Mouse (Mus musculus): ENCODE measurements around the gene Rapgef1.
"Not testable (repeated sequence)": the region's sequence is repeated elsewhere in the genome, so short reads cannot be mapped to it uniquely, and the experiment has no call there.

The Rapgef1 gene

GRCm38 (mm10) chr2:29747852-29748251 lies 128.3 kb downstream of the Rapgef1 start:
- no peak for DNase-seq

GRCm38 (mm10) chr2:29748499-29748898 lies 129.0 kb downstream of the Rapgef1 start:
- no peak for DNase-seq

GRCm38 (mm10) chr2:29751497-29751896 lies 132.0 kb downstream of the Rapgef1 start, which contains the start of gene Gm13420:
TSS of gene Gm13420 (minus strand) at chr2:29751685.
- DNase-seq, result peak; percentile 76 to 79

GRCm38 (mm10) chr2:29752397-29752796 lies 132.9 kb downstream of the Rapgef1 start:
- no peak for DNase-seq

GRCm38 (mm10) chr2:29755693-29756092 lies 136.2 kb downstream of the Rapgef1 start:
- DNase-seq, result no peak

GRCm38 (mm10) chr2:29764831-29765230 lies 145.3 kb downstream of the Rapgef1 start:
- DNase-seq, result peak; percentile 50 to 73

GRCm38 (mm10) chr2:29767976-29768709 lies 148.6 kb downstream of the Rapgef1 start:
- DNase-seq, result peak; percentile 50 to 68

GRCm38 (mm10) chr2:29768901-29769300 lies 149.4 kb downstream of the Rapgef1 start:
- no peak for DNase-seq

GRCm38 (mm10) chr2:29770162-29770561 lies 150.6 kb downstream of the Rapgef1 start:
- no peak for DNase-seq

- no peak for DNase-seq
Measured at GRCm38 (mm10) chr2:29771611-29772461, 152.3 kb downstream of the Rapgef1 start.

GRCm38 (mm10) chr2:29773323-29773722 lies 153.8 kb downstream of the Rapgef1 start:
- DNase-seq, result no peak

GRCm38 (mm10) chr2:29781256-29781655 lies 161.7 kb downstream of the Rapgef1 start:
- DNase-seq, result not testable (repeated sequence)

GRCm38 (mm10) chr2:29784290-29784689 lies 164.8 kb downstream of the Rapgef1 start:
- DNase-seq, result no peak

- peak; percentile 94 for DNase-seq
Measured at GRCm38 (mm10) chr2:29787104-29787917, 167.8 kb downstream of the Rapgef1 start, which contains the start of gene Coq4. TSS of gene Coq4 (plus strand) at chr2:29787493.

- DNase-seq, result peak; percentile 83 to 90
Measured at GRCm38 (mm10) chr2:29787937-29788681, 168.6 kb downstream of the Rapgef1 start, which contains the start of gene Trub2. TSS of gene Trub2 (minus strand) at chr2:29788502.
